Mouse (Mus musculus) kidney, adult 11 months (tissue): ENCODE results near the gene Etv1.

Experiments used
- DNase-seq: peaks from one replicate; pipeline ENCODE4 v3.0.0; 2022

Gene Etv1

GRCm38 (mm10) chr12:38779186-38779777 is at the start of gene Etv1:
Gene Etv1, plus strand, starts transcription at chr12:38779380.
- peak; percentile 14 for DNase-seq

- DNase-seq, result no peak
Measured at GRCm38 (mm10) chr12:38729661-38730060, 49.5 kb upstream of the Etv1 start.

GRCm38 (mm10) chr12:38730791-38731190 is 48.4 kb upstream of the Etv1 start:
- DNase-seq, result no peak

- no peak for DNase-seq
Measured at GRCm38 (mm10) chr12:38759322-38759721, 19.9 kb upstream of the Etv1 start.

- no peak for DNase-seq
Measured at GRCm38 (mm10) chr12:38777316-38777715, 1.9 kb upstream of the Etv1 start.

GRCm38 (mm10) chr12:38777957-38778298 is 1.3 kb upstream of the Etv1 start:
- no peak for DNase-seq

- peak; percentile 93 for DNase-seq
Measured at GRCm38 (mm10) chr12:38778299-38779075, 693 bp upstream of the Etv1 start.

GRCm38 (mm10) chr12:38780006-38780954 is 1.1 kb downstream of the Etv1 start:
- DNase-seq, result peak; percentile 53

GRCm38 (mm10) chr12:38780955-38781304 is 1.8 kb downstream of the Etv1 start:
- DNase-seq, result peak; percentile 4

- DNase-seq, result no peak
Measured at GRCm38 (mm10) chr12:38781686-38782085, 2.5 kb downstream of the Etv1 start.

- DNase-seq, result no peak
Measured at GRCm38 (mm10) chr12:38783291-38783690, 4.1 kb downstream of the Etv1 start.

GRCm38 (mm10) chr12:38784221-38784620 is 5.0 kb downstream of the Etv1 start:
- no peak for DNase-seq

- DNase-seq, result no peak
Measured at GRCm38 (mm10) chr12:38786571-38786970, 7.4 kb downstream of the Etv1 start.

GRCm38 (mm10) chr12:38787704-38788103 is 8.5 kb downstream of the Etv1 start:
- no peak for DNase-seq

- DNase-seq, result peak; percentile 63
Measured at GRCm38 (mm10) chr12:38788621-38789020, 9.4 kb downstream of the Etv1 start.

- DNase-seq, result no peak
Measured at GRCm38 (mm10) chr12:38789789-38790355, 10.7 kb downstream of the Etv1 start.

GRCm38 (mm10) chr12:38793076-38793475 is 13.9 kb downstream of the Etv1 start:
- no peak for DNase-seq

- peak; percentile 15 for DNase-seq
Measured at GRCm38 (mm10) chr12:38793697-38794096, 14.5 kb downstream of the Etv1 start.

- DNase-seq, result no peak
Measured at GRCm38 (mm10) chr12:38807031-38807430, 27.9 kb downstream of the Etv1 start.

- DNase-seq, result no peak
Measured at GRCm38 (mm10) chr12:38812392-38812791, 33.2 kb downstream of the Etv1 start.

- DNase-seq, result no peak
Measured at GRCm38 (mm10) chr12:38814010-38814786, 35.0 kb downstream of the Etv1 start.

GRCm38 (mm10) chr12:38816235-38816634 is 37.1 kb downstream of the Etv1 start:
- no peak for DNase-seq
